Mouse (Mus musculus) lung, postnatal 0 days (tissue): ENCODE measurements around the gene Slc22a23.

Source experiments
- CTCF ChIP-seq: IDR thresholded peaks from 2 replicates; pipeline ENCODE4 v1.5.1; 2016; ENCODE audit warnings: antibody characterized with exemption, mild to moderate bottlenecking
- EP300 ChIP-seq: IDR thresholded peaks from 2 replicates; pipeline ENCODE4 v1.6.1; 2016; ENCODE audit warnings: antibody characterized with exemption, mild to moderate bottlenecking, control low read depth

GRCm38 (mm10) chr13:34288129-34288528 lies 56.9 kb downstream of the Slc22a23 start:
- TF ChIP-seq CTCF (no peak), EP300 (no peak)
